Mouse (Mus musculus) urinary bladder, postnatal 25 days (tissue): Measurements from ENCODE around the gene Phox2b.

Experiments
- DNase-seq: peaks from one replicate; pipeline ENCODE4 v3.0.0; 2022; ENCODE audit warnings: low spot score

Phox2b gene

GRCm38 (mm10) chr5:67091766-67092165, 7.3 kb downstream of the Phox2b start:
- DNase-seq = no peak

- DNase-seq = no peak
Measured at GRCm38 (mm10) chr5:67090856-67091255, 8.2 kb downstream of the Phox2b start.

DNA sequence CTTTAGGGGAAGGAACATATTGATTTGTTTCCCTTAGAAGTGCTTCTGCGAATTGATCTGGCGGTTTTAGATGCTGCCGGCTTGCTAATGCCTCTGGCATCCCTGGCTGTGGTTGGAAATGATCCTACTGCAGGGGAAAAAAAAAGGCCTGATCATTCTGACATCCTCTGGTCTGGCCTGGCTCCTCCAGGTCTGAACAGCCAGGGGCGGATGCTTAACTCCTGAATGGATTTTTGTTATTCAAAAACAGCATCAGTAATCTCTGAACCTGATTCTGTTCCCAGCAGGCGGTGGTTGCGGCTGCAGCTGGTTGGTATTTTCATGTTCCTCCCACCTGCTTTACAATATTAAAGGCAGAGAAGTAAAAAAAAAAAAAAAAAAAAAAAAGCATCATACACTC, 16.0 kb downstream of the Phox2b start:
- no peak for DNase-seq

GRCm38 (mm10) chr5:67063596-67063995, 35.5 kb downstream of the Phox2b start:
- DNase-seq = no peak

DNA sequence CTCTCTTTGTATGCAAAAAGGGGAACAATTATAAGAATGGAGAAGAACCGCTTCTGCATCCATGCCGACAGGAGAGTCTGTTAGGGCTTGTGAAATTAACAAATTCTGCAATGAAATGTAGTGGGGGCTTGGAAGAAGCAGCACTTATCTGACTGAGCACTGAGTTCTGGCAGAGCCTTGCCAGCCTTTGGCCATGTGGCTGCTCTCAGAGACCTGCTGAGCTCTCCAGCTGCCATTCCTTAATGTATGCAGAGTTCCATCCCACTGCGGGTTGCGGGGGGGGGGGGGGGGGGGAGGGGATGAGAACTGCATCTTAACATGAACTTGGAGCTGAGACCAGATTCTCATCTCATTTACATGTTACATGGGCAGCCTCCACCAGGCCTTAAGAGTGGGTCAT, 38.6 kb downstream of the Phox2b start:
- DNase-seq = no peak

- DNase-seq = no peak
Measured at GRCm38 (mm10) chr5:67057803-67058202, 41.3 kb downstream of the Phox2b start.

DNA sequence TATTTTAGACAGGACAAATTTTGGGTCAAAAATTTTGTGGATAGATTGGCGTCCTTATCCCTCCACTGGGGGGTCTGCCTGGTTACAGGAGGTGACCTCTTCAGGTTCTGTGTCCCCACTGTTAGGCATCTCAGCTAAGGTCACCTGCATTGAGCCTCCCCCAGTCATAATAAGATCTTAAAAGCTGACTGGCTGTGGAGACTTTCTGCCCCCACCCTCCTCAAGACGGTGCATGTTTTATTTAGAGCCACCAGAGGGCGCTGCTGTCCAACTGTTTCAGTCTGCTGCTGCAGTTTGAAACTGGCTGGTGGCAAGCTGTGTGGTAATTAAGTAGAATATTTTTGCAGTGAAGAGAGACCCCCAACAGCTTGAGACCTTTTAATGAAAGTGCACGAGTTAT, 51.1 kb downstream of the Phox2b start:
- peak; percentile 20 for DNase-seq
